Mouse (Mus musculus) liver, adult 2 months (tissue): Measurements from ENCODE around the gene Sirpb1a. TPM values are rescaled to one million over a fixed set of nuclear protein-coding genes. Genes with fewer than 3 reads are reported as not detected.
A peak's percentile ranks its signal among the peaks of the same experiment; 100 is the strongest.
"Not testable (repeated sequence)": the region's sequence is repeated elsewhere in the genome, so short reads cannot be mapped to it uniquely, and the experiment has no call there.

ENCODE experiments used
- DNase-seq: peaks from one replicate; pipeline ENCODE4 v3.0.0-alpha.2; 2011; ENCODE audit warnings: low read depth, low spot score; ENCODE audit errors: extremely low read depth
- H3K27ac ChIP-seq: fragments of 200-500 bp; replicated peaks from 2 replicates; pipeline ENCODE4 v1.5.1; 2012; ENCODE audit warnings: low read depth, mild to moderate bottlenecking, control low read depth, inconsistent platforms, low read length; ENCODE audit not compliant: insufficient read depth
- H3K27me3 ChIP-seq: fragments of 200-500 bp; 2 replicates; pipeline ENCODE4 v1.6.1; 2012; ENCODE audit warnings: mild to moderate bottlenecking, moderate library complexity, low read length, inconsistent platforms; ENCODE audit not compliant: control insufficient read depth, insufficient read depth
- H3K36me3 ChIP-seq: fragments of 200-500 bp; 2 replicates; pipeline ENCODE4 v1.6.1; 2012; ENCODE audit warnings: low read length, inconsistent platforms; ENCODE audit not compliant: control insufficient read depth, insufficient read depth
- H3K4me1 ChIP-seq: fragments of 200-500 bp; 2 replicates; pipeline ENCODE4 v1.6.1; 2011; ENCODE audit warnings: low read length; ENCODE audit not compliant: control insufficient read depth, insufficient read depth
- H3K4me3 ChIP-seq: fragments of 200-500 bp; 2 replicates; pipeline ENCODE4 v1.5.1; 2011; ENCODE audit warnings: low read depth, mild to moderate bottlenecking, control low read depth, low read length, moderate library complexity; ENCODE audit not compliant: insufficient read depth
- H3K79me2 ChIP-seq: fragments of 200-500 bp; 2 replicates; pipeline ENCODE4 v1.6.1; 2012; ENCODE audit warnings: inconsistent platforms, mild to moderate bottlenecking, low read length, moderate library complexity; ENCODE audit not compliant: control insufficient read depth, insufficient read depth
- H3K9ac ChIP-seq: fragments of 200-500 bp; 2 replicates; pipeline ENCODE4 v1.6.1; 2012; ENCODE audit warnings: low read depth, mild to moderate bottlenecking, control low read depth, inconsistent platforms, low read length
- CTCF ChIP-seq: fragments of 200-500 bp; IDR thresholded peaks from 2 replicates; pipeline ENCODE4 v1.5.1; 2011; ENCODE audit warnings: low read depth, low read length, control low read depth
- POLR2A ChIP-seq: fragments of 200-500 bp; IDR thresholded peaks from 2 replicates; pipeline ENCODE4 v1.6.1; 2011; ENCODE audit warnings: low read length, control low read depth; ENCODE audit not compliant: insufficient read depth; ENCODE audit errors: extremely low read depth
- WGBS: fragments of 180-500 bp; shearing (Covaris S2); methylation state at CpG from one replicate; pipeline ENCODE4 v1.1.7; 2018; 5-methylcytosine and 5-hydroxymethylcytosine counted together
- polyA plus RNA-seq: library from polyadenylated mRNA; depleted of rRNA; stranded (reverse); fragments of >200 nt; gene quantifications from 2 replicates; pipeline ENCODE4 v1.2.3, GENCODE M21; 2012; rRNA removed
- total RNA-seq: library from RNA; depleted of rRNA; stranded (reverse); fragments of >200 nt; gene quantifications from 2 replicates; pipeline ENCODE4 v1.2.3, GENCODE M21; 2014; rRNA removed

Sirpb1a gene
- total RNA-seq (0.09 and 0.34 TPM in 2 replicates), polyA plus RNA-seq (0.18 TPM in 1 of 2 replicates, not detected in the other)

DNA sequence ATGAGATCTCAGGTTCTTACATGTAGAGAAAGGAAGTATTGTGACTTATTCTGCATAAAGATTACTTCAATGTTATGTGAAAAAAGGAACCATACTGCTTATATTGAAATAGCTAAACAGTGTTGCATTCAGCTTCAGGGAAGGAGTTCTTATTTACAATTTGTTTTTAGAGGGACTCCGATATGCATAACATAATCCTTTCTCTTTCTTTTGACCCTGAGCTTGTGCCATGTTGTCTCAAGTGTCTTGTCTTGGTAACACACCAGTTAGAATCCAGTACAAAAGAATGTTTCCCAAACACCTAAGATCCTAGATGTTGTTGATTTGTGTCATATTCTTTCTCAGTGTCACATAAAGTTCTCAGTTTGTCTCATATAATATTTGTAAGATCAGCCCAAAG is at the start of gene Sirpb1a:
Gene Sirpb1a, minus strand, starts transcription at position 74 of the 400 bp plus-strand sequence.
- WGBS: 93% methylated on average over 1 of the region's 1 CpGs
- not testable (repeated sequence) for H3K4me3 ChIP-seq, H3K27ac ChIP-seq

DNA sequence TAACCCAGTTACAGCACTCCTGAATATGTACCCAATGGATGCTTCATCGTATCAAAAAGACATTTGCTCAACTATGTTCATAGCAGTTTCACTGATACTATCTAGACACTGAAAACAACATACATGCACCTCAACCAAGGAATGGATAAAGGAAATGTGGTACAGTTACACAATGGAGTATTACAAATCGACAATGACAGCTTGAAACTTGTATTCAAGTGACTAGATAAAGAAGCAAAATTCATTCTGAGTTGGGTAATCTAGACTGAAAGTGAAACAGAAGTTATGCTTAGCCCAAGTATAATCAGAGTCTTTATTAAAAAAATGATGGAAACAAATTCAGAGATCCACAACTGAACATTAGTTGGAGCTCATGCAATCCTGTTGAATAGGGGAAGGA is 48.5 kb upstream of the Sirpb1a start:
- H3K27me3 ChIP-seq, H3K36me3 ChIP-seq: not testable (repeated sequence)
- WGBS: 58% methylated on average over 2 of the region's 2 CpGs

More for the DNA sequence above, at the start of gene Sirpb1a:
- H3K9ac ChIP-seq, H3K4me1 ChIP-seq, H3K27me3 ChIP-seq, H3K79me2 ChIP-seq, H3K36me3 ChIP-seq: not testable (repeated sequence)
- DNase-seq: peak; percentile 1

GRCm38 (mm10) chr3:15470158-15470557 is 43.8 kb upstream of the Sirpb1a start:
- H3K27ac ChIP-seq, H3K4me1 ChIP-seq, H3K4me3 ChIP-seq, H3K36me3 ChIP-seq, H3K9ac ChIP-seq, H3K79me2 ChIP-seq, H3K27me3 ChIP-seq, DNase-seq: not testable (repeated sequence)
- WGBS: 59% methylated on average over 2 of the region's 3 CpGs

More for the DNA sequence above, 48.5 kb upstream of the Sirpb1a start:
- H3K4me1 ChIP-seq, DNase-seq, H3K79me2 ChIP-seq, H3K4me3 ChIP-seq, H3K27ac ChIP-seq, H3K9ac ChIP-seq: not testable (repeated sequence)

- H3K36me3 ChIP-seq, H3K4me3 ChIP-seq, H3K27me3 ChIP-seq, H3K9ac ChIP-seq, H3K27ac ChIP-seq, DNase-seq, H3K4me1 ChIP-seq, H3K79me2 ChIP-seq: not testable (repeated sequence)
- WGBS: 60% methylated on average over 1 of the region's 1 CpGs
Measured at GRCm38 (mm10) chr3:15443936-15444335, 17.6 kb upstream of the Sirpb1a start.

DNA sequence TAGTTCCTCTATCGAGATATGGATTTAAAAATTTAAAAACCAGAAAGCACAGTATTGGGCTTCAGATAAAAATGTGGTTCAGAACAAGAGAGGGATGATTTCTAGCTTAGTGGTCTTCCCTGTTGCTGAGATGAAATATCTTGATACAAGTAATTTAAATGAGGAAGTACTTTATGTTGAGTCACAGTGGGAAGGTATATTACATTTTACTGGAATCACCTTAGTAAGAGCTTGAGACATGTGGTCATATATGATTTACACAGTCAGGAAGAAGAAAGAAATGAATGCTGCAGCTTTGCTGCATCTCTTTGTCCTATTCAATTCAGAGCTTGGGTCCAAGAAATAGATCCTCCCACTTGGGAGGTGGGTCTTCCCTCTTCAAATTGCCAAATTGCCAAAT is 13.5 kb upstream of the Sirpb1a start:
- H3K27me3 ChIP-seq, H3K4me1 ChIP-seq, H3K79me2 ChIP-seq, H3K4me3 ChIP-seq, H3K9ac ChIP-seq, H3K27ac ChIP-seq, DNase-seq, H3K36me3 ChIP-seq: not testable (repeated sequence)
- WGBS: 51% methylated on average over 1 of the region's 1 CpGs

- no peaks in the 10 kb centered on the region for H3K4me1 ChIP-seq
- 48% methylated on average over 1 of the region's 1 CpGs for WGBS
Measured at GRCm38 (mm10) chr3:15427917-15428316, 1.6 kb upstream of the Sirpb1a start.

DNA sequence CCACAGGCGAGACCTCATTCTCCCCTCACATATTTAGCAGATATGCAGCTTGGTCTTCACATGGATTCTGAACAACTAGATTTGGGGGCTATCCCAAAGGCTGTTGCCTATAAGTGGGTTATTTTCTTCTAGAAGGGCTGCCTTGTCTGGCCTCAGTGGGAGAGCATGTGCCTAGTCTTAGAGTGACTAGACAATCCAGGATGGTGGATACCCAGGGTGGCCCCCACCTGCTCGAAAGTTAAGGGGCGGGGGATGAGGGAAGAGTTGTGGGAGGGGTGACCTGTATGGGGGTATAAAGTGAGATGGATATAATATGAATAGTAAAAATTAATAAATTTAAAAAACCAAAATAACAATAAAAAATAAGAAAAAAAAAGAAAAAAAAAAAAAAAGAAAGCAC is 70.6 kb downstream of the Sirpb1a start:
- WGBS: 74% methylated on average over 3 of the region's 3 CpGs

More at GRCm38 (mm10) chr3:15427917-15428316, 1.6 kb upstream of the Sirpb1a start:
- Histone ChIP-seq H3K9ac (no peak overlapping the region), H3K4me3 (no peak overlapping the region), H3K36me3 (no peaks in the 10 kb centered on the region), H3K79me2 (no peaks in the 10 kb centered on the region), H3K27me3 (no peaks in the 10 kb centered on the region), H3K27ac (no peak overlapping the region)
- peak; percentile 8 for DNase-seq
- TF ChIP-seq CTCF (no peak), POLR2A (no peak)

DNA sequence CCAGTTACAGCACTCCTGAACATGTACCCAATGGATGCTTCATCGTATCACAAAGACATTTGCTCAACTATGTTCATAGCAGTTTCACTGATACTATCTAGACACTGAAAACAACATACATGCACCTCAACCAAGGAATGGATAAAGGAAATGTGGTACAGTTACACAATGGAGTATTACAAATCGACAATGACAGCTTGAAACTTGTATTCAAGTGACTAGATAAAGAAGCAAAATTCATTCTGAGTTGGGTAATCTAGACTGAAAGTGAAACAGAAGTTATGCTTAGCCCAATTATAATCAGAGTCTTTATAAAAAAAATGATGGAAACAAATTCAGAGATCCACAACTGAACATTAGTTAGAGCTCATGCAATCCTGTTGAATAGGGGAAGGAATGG is 76.0 kb downstream of the Sirpb1a start:
- not testable (repeated sequence) for H3K27ac ChIP-seq, H3K4me1 ChIP-seq, H3K27me3 ChIP-seq, DNase-seq, H3K4me3 ChIP-seq, H3K36me3 ChIP-seq, H3K9ac ChIP-seq, H3K79me2 ChIP-seq
- 91% methylated on average over 1 of the region's 2 CpGs for WGBS

More for the DNA sequence above, 70.6 kb downstream of the Sirpb1a start:
- H3K36me3 ChIP-seq, DNase-seq, H3K79me2 ChIP-seq, H3K4me3 ChIP-seq, H3K27me3 ChIP-seq, H3K9ac ChIP-seq, H3K27ac ChIP-seq, H3K4me1 ChIP-seq: not testable (repeated sequence)

GRCm38 (mm10) chr3:15345606-15346005 is 80.7 kb downstream of the Sirpb1a start:
- not testable (repeated sequence) for H3K27ac ChIP-seq, H3K27me3 ChIP-seq, DNase-seq, H3K4me3 ChIP-seq, H3K36me3 ChIP-seq, H3K9ac ChIP-seq, H3K4me1 ChIP-seq, H3K79me2 ChIP-seq
- 39% methylated on average over 3 of the region's 3 CpGs for WGBS
